Comparison of ENCODE assay signal across 8 mouse cellular contexts in the genomic region with DNA sequence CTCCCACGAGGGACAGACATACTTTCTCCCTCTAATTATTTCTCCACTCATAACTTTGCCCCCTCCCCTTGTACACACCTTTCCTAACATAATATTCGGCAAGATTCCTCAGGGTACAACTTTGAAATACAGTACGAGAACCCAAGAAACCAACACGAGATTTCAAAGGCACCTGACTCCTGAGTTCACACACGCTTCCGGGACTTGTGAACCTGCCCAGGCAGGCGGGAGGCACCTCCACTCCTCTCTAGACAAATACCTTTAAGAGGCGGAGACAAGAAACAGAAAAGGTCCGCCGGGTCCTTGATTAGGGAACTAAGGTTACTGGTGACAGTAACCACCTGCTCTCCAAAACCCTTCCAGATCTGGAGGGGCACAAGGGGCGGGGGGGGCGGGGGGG. TPM values are rescaled to one million over a fixed set of nuclear protein-coding genes. Genes with fewer than 3 reads are reported as not detected.
DNase-seq lines count a peak whose midpoint lies in the region; ATAC-seq and TF ChIP-seq lines count a peak whose summit lies in the region.

No protein-coding gene starts in this region.

- H3K4me1 ChIP-seq in heart, embryonic 11.5 days (ENCODE audit: control insufficient read depth, insufficient read depth, low read length), result peaks cover 3% of the 10 kb centered on the region; the same call in 1 of the 2 replicates
- peaks cover 2% of the 10 kb centered on the region; the same call in 1 of the 2 replicates for H3K4me1 ChIP-seq in cerebellum, adult 2 months (ENCODE audit: control insufficient read depth, insufficient read depth, low read length)
- H3K4me1 ChIP-seq in hindbrain, embryonic 11.5 days (replicated peaks; ENCODE audit: control insufficient read depth, insufficient read depth, low read length), result peaks cover 3% of the 10 kb centered on the region; the same call in 1 of the 2 replicates
- peaks cover 5% of the 10 kb centered on the region; the same call in 1 of the 2 replicates for H3K4me1 ChIP-seq in limb, embryonic 11.5 days (ENCODE audit: control insufficient read depth, insufficient read depth, low read length)
- peaks cover 20% of the 10 kb centered on the region for H3K4me1 ChIP-seq in midbrain, embryonic 15.5 days

- no peak for ATAC-seq in heart, embryonic 11.5 days (replicated peaks; ENCODE audit: insufficient number of reproducible peaks, low FRiP score, low TSS enrichment)
- no peak for ATAC-seq in hindbrain, embryonic 11.5 days (ENCODE audit: low FRiP score)
- no peak for ATAC-seq in limb, embryonic 11.5 days (ENCODE audit: insufficient number of reproducible peaks, low FRiP score, low TSS enrichment, low read depth)
- peak; percentile 2; the same call in 1 of the 2 replicates for ATAC-seq in midbrain, embryonic 15.5 days (replicated peaks)

- no peaks in the 10 kb centered on the region for H3K36me3 ChIP-seq in heart, embryonic 11.5 days (ENCODE audit: control insufficient read depth, insufficient read depth, low read length)
- no peaks in the 10 kb centered on the region for H3K36me3 ChIP-seq in hindbrain, embryonic 11.5 days (ENCODE audit: control insufficient read depth, insufficient read depth, low read length)
- H3K36me3 ChIP-seq in limb, embryonic 11.5 days (ENCODE audit: control insufficient read depth, insufficient read depth, low read length), result no peaks in the 10 kb centered on the region
- H3K36me3 ChIP-seq in midbrain, embryonic 15.5 days (replicated peaks), result no peaks in the 10 kb centered on the region

- no peak overlapping the region for H3K9ac ChIP-seq in heart, embryonic 11.5 days (ENCODE audit: low read depth, low read length)
- peak overlapping the region; percentile 78; the same call in 1 of the 2 replicates for H3K9ac ChIP-seq in hindbrain, embryonic 11.5 days (ENCODE audit: low read depth, low read length)
- H3K9ac ChIP-seq in limb, embryonic 11.5 days (ENCODE audit: low read length), result no peak overlapping the region
- H3K9ac ChIP-seq in midbrain, embryonic 15.5 days, result peak overlapping the region; percentile 80

- no peak for TF ChIP-seq POLR2A in cerebellum, adult 2 months (IDR thresholded peaks at IDR 0.05; ENCODE audit: borderline replicate concordance, insufficient read depth, low read length)

- H3K27me3 ChIP-seq in heart, embryonic 11.5 days (ENCODE audit: control insufficient read depth, insufficient read depth, low read length), result peaks cover 44% of the 10 kb centered on the region
- no peaks in the 10 kb centered on the region for H3K27me3 ChIP-seq in cerebellum, adult 2 months (ENCODE audit: control insufficient read depth, insufficient read depth, low read length)
- H3K27me3 ChIP-seq in hindbrain, embryonic 11.5 days (ENCODE audit: control insufficient read depth, insufficient read depth, low read length), result peaks cover 10% of the 10 kb centered on the region; the same call in 1 of the 2 replicates
- peaks cover 28% of the 10 kb centered on the region for H3K27me3 ChIP-seq in limb, embryonic 11.5 days (ENCODE audit: control insufficient read depth, insufficient read depth, low read length)
- peaks cover 4% of the 10 kb centered on the region; the same call in 1 of the 2 replicates for H3K27me3 ChIP-seq in midbrain, embryonic 15.5 days (replicated peaks)

- 14% methylated on average over 10 of the region's 12 CpGs for WGBS in heart, embryonic 11.5 days (ENCODE audit: insufficient replicate concordance)
- WGBS in cerebellum, adult 2 months, result 10% methylated on average over 12 of the region's 12 CpGs
- 13% methylated on average over 12 of the region's 12 CpGs for WGBS in hindbrain, embryonic 11.5 days
- 8% methylated on average over 12 of the region's 12 CpGs for WGBS in limb, embryonic 11.5 days
- 6% methylated on average over 11 of the region's 12 CpGs for WGBS in midbrain, embryonic 15.5 days

- peak overlapping the region; percentile 97 for H3K4me2 ChIP-seq in heart, embryonic 11.5 days
- peak overlapping the region; percentile 77 for H3K4me2 ChIP-seq in hindbrain, embryonic 11.5 days (replicated peaks; ENCODE audit: low read depth, low read length)
- H3K4me2 ChIP-seq in limb, embryonic 11.5 days (ENCODE audit: low read depth, severe bottlenecking), result peak overlapping the region; percentile 92
- peak overlapping the region; percentile 65 for H3K4me2 ChIP-seq in midbrain, embryonic 15.5 days

- intact Hi-C loops in gastrocnemius, postnatal 14 days (cut with DNase I; ENCODE audit: low total_unique reads), result no loop called here

- no peak overlapping the region for H3K27ac ChIP-seq in heart, embryonic 11.5 days (ENCODE audit: low read depth, low read length)
- H3K27ac ChIP-seq in cerebellum, adult 2 months (ENCODE audit: insufficient read depth, low read length), result no peak overlapping the region
- no peak overlapping the region for H3K27ac ChIP-seq in hindbrain, embryonic 11.5 days (ENCODE audit: low read depth, low read length)
- H3K27ac ChIP-seq in limb, embryonic 11.5 days (replicated peaks; ENCODE audit: low read depth, low read length), result no peak overlapping the region
- no peak overlapping the region for H3K27ac ChIP-seq in midbrain, embryonic 15.5 days

- DNase-seq in heart, adult 11 months, result no peak
- peak; percentile 49 to 53 for DNase-seq in cerebellum, adult 2 months
- DNase-seq in hindbrain, embryonic 11.5 days (ENCODE audit: low spot score), result peak; percentile 31
- peak; percentile 47 for DNase-seq in limb, embryonic 11.5 days (ENCODE audit: low spot score)
- no peak for DNase-seq in Muller cell, postnatal 12 days (ENCODE audit: inconsistent ontology term)
- no peak for DNase-seq in gastrocnemius, postnatal 14 days

- no peak for TF ChIP-seq CTCF in cerebellum, adult 2 months (IDR thresholded peaks at IDR 0.05; ENCODE audit: borderline replicate concordance, insufficient read depth, low read depth, low read length)

- H3K9me3 ChIP-seq in heart, embryonic 11.5 days (replicated peaks; ENCODE audit: control insufficient read depth, low read length), result no peaks in the 10 kb centered on the region
- H3K9me3 ChIP-seq in hindbrain, embryonic 11.5 days (ENCODE audit: control insufficient read depth, low read length), result no peaks in the 10 kb centered on the region
- no peaks in the 10 kb centered on the region for H3K9me3 ChIP-seq in limb, embryonic 11.5 days (ENCODE audit: control insufficient read depth, low read length)
- no peaks in the 10 kb centered on the region for H3K9me3 ChIP-seq in midbrain, embryonic 15.5 days

- peak overlapping the region; percentile 65 for H3K4me3 ChIP-seq in heart, embryonic 11.5 days (ENCODE audit: low read depth, low read length)
- peak overlapping the region; percentile 86 for H3K4me3 ChIP-seq in cerebellum, adult 2 months (replicated peaks; ENCODE audit: insufficient read depth, low read depth, low read length)
- H3K4me3 ChIP-seq in hindbrain, embryonic 11.5 days (ENCODE audit: low read depth, low read length), result peak overlapping the region; percentile 64
- peak overlapping the region; percentile 55; the same call in 1 of the 2 replicates for H3K4me3 ChIP-seq in limb, embryonic 11.5 days (ENCODE audit: low read depth, low read length)
- H3K4me3 ChIP-seq in midbrain, embryonic 15.5 days, result peak overlapping the region; percentile 87

RNA-seq across cellular contexts. Expression of gene Map3k9, which starts 1.1 kb away (rescaled TPM):
- polyA plus RNA-seq in heart, embryonic 11.5 days (2014; fragmentation: Nextera tagmentation; extraction: Ambion mirVana), result 0.04 and 0.52 TPM in 2 replicates
- polyA plus RNA-seq in cerebellum, adult 2 months (2012; rRNA removed), result 14.4 and 15.5 TPM in 2 replicates
- polyA plus RNA-seq in hindbrain, embryonic 11.5 days (2014; fragmentation: Nextera tagmentation; extraction: Ambion mirVana), result 2.5 and 3.4 TPM in 2 replicates
- 0.60 and 0.61 TPM in 2 replicates for polyA plus RNA-seq in limb, embryonic 11.5 days (2014; fragmentation: Nextera tagmentation; extraction: Ambion mirVana)
- polyA plus RNA-seq in midbrain, embryonic 15.5 days (2015; fragmentation: Nextera tagmentation; extraction: Ambion mirVana), result 12.0 and 14.6 TPM in 2 replicates
- under 1 TPM in 1 of 2 experiments, not detected in 1; 0.11 TPM for total RNA-seq in gastrocnemius, postnatal 14 days (2021)

Comparison
In these comparisons a context has a peak if more than half of its experiments do, and no peak if none do; other contexts are left out.
1. H3K9ac ChIP-seq: peak in hindbrain, embryonic 11.5 days (single experiment) and midbrain, embryonic 15.5 days (single experiment); none in heart, embryonic 11.5 days (single experiment) and limb, embryonic 11.5 days (single experiment).
2. DNase-seq: peak in cerebellum, adult 2 months (2 of 2), hindbrain, embryonic 11.5 days (single experiment) and limb, embryonic 11.5 days (single experiment); none in heart, adult 11 months (single experiment), Muller cell, postnatal 12 days (single experiment) and gastrocnemius, postnatal 14 days (single experiment).
3. Peak in every context shown above with its lines, with median percentiles within 50 percentile points of each other: H3K4me2 ChIP-seq and H3K4me3 ChIP-seq.